Mouse (Mus musculus) heart, adult 10 weeks (tissue): Measurements from ENCODE around the gene Olfr1109. TPM values are rescaled to one million over a fixed set of nuclear protein-coding genes. Genes with fewer than 3 reads are reported as not detected.

ENCODE experiments used
- polyA plus RNA-seq: library from polyadenylated mRNA; stranded (reverse); fragments of 350-450 nt; fragmentation: Illumina TruSeq; extraction: RNeasy Lipid Tissue Mini Kit (QIAGEN cat#74804); gene quantifications from one replicate; pipeline ENCODE4 v1.2.3, GENCODE M21; 2014; ENCODE audit warnings: low read depth, low replicate concordance

Gene Olfr1109
- not detected for polyA plus RNA-seq

GRCm38 (mm10) chr2:87095908-87096307 lies at the start of gene Olfr1109:
Gene Olfr1109, minus strand, starts transcription at chr2:87096008.

GRCm38 (mm10) chr2:87140200-87140599 lies 44.4 kb upstream of the Olfr1109 start, which contains the start of gene Olfr1110:
Gene Olfr1110, minus strand, starts transcription at chr2:87140300.

GRCm38 (mm10) chr2:87114467-87114866 lies 18.7 kb upstream of the Olfr1109 start, which contains the start of gene Olfr259:
Gene Olfr259, minus strand, starts transcription at chr2:87114567.

GRCm38 (mm10) chr2:87075717-87076116 lies 20.1 kb downstream of the Olfr1109 start, which contains the start of gene Olfr1107:
Gene Olfr1107, minus strand, starts transcription at chr2:87075817.

GRCm38 (mm10) chr2:87052173-87052572 lies 43.6 kb downstream of the Olfr1109 start, which contains the start of gene Olfr1106:
Gene Olfr1106, minus strand, starts transcription at chr2:87052273.

Other genes starting within 250 kb of the Olfr1109 start
- gene Olfr1095, start 244.3 kb downstream of the Olfr1109 start, polyA plus RNA-seq: not detected
- gene Gm13723, start 221.2 kb downstream of the Olfr1109 start, polyA plus RNA-seq: not detected
- not detected for gene Olfr1097, start 203.8 kb downstream of the Olfr1109 start, polyA plus RNA-seq
- gene Olfr1098, start 171.5 kb downstream of the Olfr1109 start, polyA plus RNA-seq: not detected
- gene Olfr1099, start 135.3 kb downstream of the Olfr1109 start, polyA plus RNA-seq: not detected
- not detected for gene Olfr1100, start 116.1 kb downstream of the Olfr1109 start, polyA plus RNA-seq
- gene Olfr1101, start 104.8 kb downstream of the Olfr1109 start, polyA plus RNA-seq: not detected
- gene Olfr1102, start 97.6 kb downstream of the Olfr1109 start, polyA plus RNA-seq: not detected
- gene Olfr1104, start 68.9 kb downstream of the Olfr1109 start, polyA plus RNA-seq: not detected
- gene Olfr1105, start 59.5 kb downstream of the Olfr1109 start, polyA plus RNA-seq: not detected
- gene Olfr1106, start 43.7 kb downstream of the Olfr1109 start, polyA plus RNA-seq: not detected
- gene Olfr1107, start 20.2 kb downstream of the Olfr1109 start, polyA plus RNA-seq: not detected
- not detected for gene Olfr259, start 18.6 kb upstream of the Olfr1109 start, polyA plus RNA-seq
- not detected for gene Olfr1110, start 44.3 kb upstream of the Olfr1109 start, polyA plus RNA-seq
- not detected for gene Olfr1111, start 56.6 kb upstream of the Olfr1109 start, polyA plus RNA-seq
- not detected for gene Olfr1112, start 91.8 kb upstream of the Olfr1109 start, polyA plus RNA-seq
- not detected for gene Olfr1113, start 113.0 kb upstream of the Olfr1109 start, polyA plus RNA-seq
- not detected for gene Olfr1115, start 152.0 kb upstream of the Olfr1109 start, polyA plus RNA-seq
- gene Olfr1116, start 171.5 kb upstream of the Olfr1109 start, polyA plus RNA-seq: not detected
- not detected for gene Olfr1118, start 211.6 kb upstream of the Olfr1109 start, polyA plus RNA-seq